Mouse (Mus musculus) ES-E14 (cell line): ENCODE results near the gene Scn8a.

Experiments used
- CHD2 ChIP-seq: IDR thresholded peaks from 2 replicates; pipeline ENCODE4 v1.6.1; 2014; ENCODE audit warnings: mild to moderate bottlenecking, low read depth, low read length, inconsistent platforms
- HCFC1 ChIP-seq: IDR thresholded peaks from 2 replicates; pipeline ENCODE4 v1.6.1; 2012; ENCODE audit warnings: low read length, inconsistent platforms, borderline replicate concordance; ENCODE audit not compliant: insufficient read depth
- MAFK ChIP-seq: IDR thresholded peaks from 2 replicates; pipeline ENCODE4 v1.6.1; 2014; ENCODE audit warnings: mild to moderate bottlenecking, low read depth, low read length, inconsistent platforms; ENCODE audit not compliant: insufficient read depth
- ZC3H11A ChIP-seq: IDR thresholded peaks from 2 replicates; pipeline ENCODE4 v1.6.1; 2012; ENCODE audit warnings: low read depth, mild to moderate bottlenecking, inconsistent platforms, low read length, borderline replicate concordance
- ZNF384 ChIP-seq: IDR thresholded peaks from 2 replicates; pipeline ENCODE4 v1.6.1; 2012; ENCODE audit warnings: low read depth, low read length, inconsistent platforms

DNA sequence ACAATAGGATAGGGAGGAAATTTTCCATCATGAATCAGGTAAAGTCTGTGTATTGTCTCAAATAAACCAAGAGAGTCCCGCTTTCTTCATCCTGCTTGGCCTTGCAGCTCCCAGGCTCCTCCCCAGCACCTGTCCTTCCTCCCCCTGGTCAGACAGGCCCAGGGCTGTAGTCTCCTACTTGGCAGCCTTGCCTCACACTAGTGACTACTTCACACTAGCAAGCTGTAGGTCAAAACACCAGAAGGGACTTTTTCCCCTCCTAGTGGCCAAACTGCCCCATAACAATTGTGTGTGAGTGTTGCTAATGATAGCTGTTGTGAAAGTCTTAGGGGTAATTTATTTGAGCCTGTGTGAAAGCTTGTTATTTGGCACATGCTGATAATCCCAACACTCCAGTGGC, 105.0 kb downstream of the Scn8a start:
- no peak for TF ChIP-seq ZC3H11A
- no peak for TF ChIP-seq ZNF384
- no peak for TF ChIP-seq MAFK
- no peak for TF ChIP-seq CHD2
- TF ChIP-seq HCFC1, result no peak
